Mouse (Mus musculus) heart, adult 2 months (tissue): ENCODE data around the gene 4930539E08Rik. TPM values are rescaled to one million over a fixed set of nuclear protein-coding genes. Genes with fewer than 3 reads are reported as not detected.

Experiments
- DNase-seq, 2 experiments: peaks; one replicate each; pipeline ENCODE4 v3.0.0; 2021
- H3K27ac ChIP-seq: fragments of 200-600 bp; 2 replicates; pipeline ENCODE4 v1.8.1; 2022
- H3K27me3 ChIP-seq: fragments of 200-500 bp; 2 replicates; pipeline ENCODE4 v1.6.1; 2012; ENCODE audit warnings: mild to moderate bottlenecking, low read length, inconsistent platforms, mixed read lengths; ENCODE audit not compliant: control insufficient read depth, insufficient read depth
- H3K36me3 ChIP-seq: fragments of 200-500 bp; 2 replicates; pipeline ENCODE4 v1.6.1; 2012; ENCODE audit warnings: low read length, inconsistent platforms; ENCODE audit not compliant: control insufficient read depth, insufficient read depth
- H3K4me1 ChIP-seq: fragments of 200-500 bp; 2 replicates; pipeline ENCODE4 v1.6.1; 2011; ENCODE audit warnings: low read length; ENCODE audit not compliant: control insufficient read depth, insufficient read depth
- H3K4me3 ChIP-seq: fragments of 200-600 bp; 2 replicates; pipeline ENCODE4 v1.8.1; 2022
- H3K79me2 ChIP-seq: fragments of 200-500 bp; replicated peaks from 2 replicates; pipeline ENCODE4 v1.6.1; 2012; ENCODE audit warnings: mild to moderate bottlenecking, inconsistent platforms, low read length, moderate library complexity, mixed read lengths; ENCODE audit not compliant: control insufficient read depth, insufficient read depth
- H3K9ac ChIP-seq: fragments of 200-500 bp; 2 replicates; pipeline ENCODE4 v1.6.1; 2012; ENCODE audit warnings: low read depth, mild to moderate bottlenecking, control low read depth, inconsistent platforms, low read length, mixed read lengths
- CTCF ChIP-seq: fragments of 200-600 bp; IDR thresholded peaks from 2 replicates; pipeline ENCODE4 v1.8.1; 2022; ENCODE audit warnings: antibody characterized with exemption, mild to moderate bottlenecking, moderate library complexity
- EP300 ChIP-seq: fragments of 200-500 bp; IDR thresholded peaks from 2 replicates; pipeline ENCODE4 v1.6.1; 2011; ENCODE audit warnings: low read depth, low read length, control low read depth; ENCODE audit not compliant: insufficient read depth
- POLR2A ChIP-seq: fragments of 200-500 bp; IDR thresholded peaks from 2 replicates; pipeline ENCODE4 v1.6.1; 2011; ENCODE audit warnings: mild to moderate bottlenecking, low read depth, low read length, control low read depth; ENCODE audit not compliant: insufficient read depth
- WGBS: fragments of 180-500 bp; shearing (Covaris S2); methylation state at CpG from one replicate; pipeline ENCODE4 v1.1.7; 2018; 5-methylcytosine and 5-hydroxymethylcytosine counted together
- intact Hi-C: fragments of 180-260 bp; cut with DNase I; formaldehyde crosslinking; loops from one replicate; pipeline ENCODE4 v1.15.1; 2025
- polyA plus RNA-seq: library from polyadenylated mRNA; depleted of rRNA; stranded (reverse); fragments of >200 nt; gene quantifications from 2 replicates; pipeline ENCODE4 v1.2.3, GENCODE M21; 2012
- total RNA-seq, 2 experiments: library from RNA; stranded (reverse); gene quantifications; 2 replicates each; pipeline ENCODE4 v1.2.3; 2021

The 4930539E08Rik gene
- total and polyA plus RNA-seq, 3 experiments: 0.08 TPM; not detected in 2

DNA sequence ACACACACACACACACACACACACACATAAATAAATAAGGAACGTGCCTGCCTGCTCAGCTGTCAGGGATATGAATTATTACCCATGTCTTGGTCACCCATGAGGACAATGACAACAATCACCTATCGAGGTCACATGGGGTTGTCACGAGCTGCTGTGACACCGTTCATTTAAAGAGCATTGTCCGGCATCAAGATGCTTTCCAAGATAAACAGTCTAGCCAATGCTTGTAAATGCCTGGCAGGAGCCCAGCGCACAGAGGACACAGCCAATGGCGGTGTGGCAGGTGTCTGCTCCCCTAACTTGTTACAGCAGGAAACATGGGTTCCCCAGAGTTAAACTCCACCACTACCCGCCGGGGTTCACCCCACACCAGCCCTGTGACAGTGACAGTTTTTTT, 12.9 kb upstream of the 4930539E08Rik start:
- no peaks in the 10 kb centered on the region for H3K27me3 ChIP-seq
- no peak overlapping the region for H3K27ac ChIP-seq
- no peak for TF ChIP-seq POLR2A
- 0 out of 2 replicates have a peak, but pooled peaks have one; percentile 47 for TF ChIP-seq EP300
- TF ChIP-seq CTCF: no peak
- 53% methylated on average over 9 of the region's 9 CpGs for WGBS
- no peaks in the 10 kb centered on the region for H3K79me2 ChIP-seq
- peak in 1 of 2 experiments; percentile 31 for DNase-seq
- peaks cover 10% of the 10 kb centered on the region for H3K4me1 ChIP-seq
- no peaks in the 10 kb centered on the region for H3K36me3 ChIP-seq
- no peak overlapping the region for H3K9ac ChIP-seq
- intact Hi-C loops: loop anchor here (5.0 kb wide), 3 partner anchors 126 to 236 kb away; partner anchors contain the start of genes Brpf3, Mapk14 and Slc26a8
- H3K4me3 ChIP-seq: no peak overlapping the region

DNA sequence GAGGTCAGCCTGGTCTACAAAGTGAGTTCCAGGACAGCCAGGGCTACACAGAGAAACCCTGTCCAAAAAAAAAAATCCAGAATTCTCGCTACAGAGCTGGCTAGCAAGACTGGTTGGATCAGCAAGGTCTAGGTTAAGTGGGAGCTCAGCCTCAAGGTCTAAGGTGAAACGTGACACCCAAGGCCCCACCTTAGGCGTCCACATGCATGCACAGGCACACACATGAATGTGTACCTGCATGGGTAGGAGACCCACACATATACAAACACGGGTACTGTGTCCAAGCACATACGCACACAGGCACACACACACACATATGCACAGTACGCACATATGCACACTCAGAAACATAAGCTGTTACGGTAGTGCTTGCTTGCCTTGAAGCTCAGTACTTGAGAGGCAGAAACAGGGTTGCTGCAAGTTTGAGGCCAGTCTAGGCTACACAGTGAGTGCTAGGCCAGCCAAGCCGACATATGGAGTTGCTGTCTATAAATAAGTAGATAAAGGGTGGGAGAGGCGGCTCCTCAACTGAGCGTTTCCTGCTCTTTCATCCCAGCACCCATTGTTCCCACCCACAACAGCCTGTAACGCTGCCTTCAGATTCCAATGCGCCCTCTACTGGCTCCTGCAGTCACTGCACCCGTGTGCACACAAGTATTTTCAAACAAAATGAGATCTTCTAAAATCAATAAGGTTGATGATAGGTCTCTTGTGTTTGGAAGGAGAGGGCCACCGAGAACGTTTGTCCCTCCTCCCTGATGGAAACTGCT, 11.9 kb upstream of the 4930539E08Rik start:
- Histone ChIP-seq H3K4me3 (no peak overlapping the region), H3K27ac (no peak overlapping the region), H3K36me3 (no peaks in the 10 kb centered on the region), H3K4me1 (peaks cover 10% of the 10 kb centered on the region), H3K79me2 (no peaks in the 10 kb centered on the region), H3K9ac (no peak overlapping the region), H3K27me3 (no peaks in the 10 kb centered on the region)
- intact Hi-C loops: loop anchor here (1.0 to 5.0 kb wide), 6 partner anchors 22 to 235 kb away; partner anchors contain the start of genes Brpf3, Mapk14 and Slc26a8
- peak; percentile 98 for TF ChIP-seq CTCF
- no peak for TF ChIP-seq POLR2A
- 41% methylated on average over 15 of the region's 15 CpGs for WGBS
- DNase-seq: peak; percentile 41 to 70

DNA sequence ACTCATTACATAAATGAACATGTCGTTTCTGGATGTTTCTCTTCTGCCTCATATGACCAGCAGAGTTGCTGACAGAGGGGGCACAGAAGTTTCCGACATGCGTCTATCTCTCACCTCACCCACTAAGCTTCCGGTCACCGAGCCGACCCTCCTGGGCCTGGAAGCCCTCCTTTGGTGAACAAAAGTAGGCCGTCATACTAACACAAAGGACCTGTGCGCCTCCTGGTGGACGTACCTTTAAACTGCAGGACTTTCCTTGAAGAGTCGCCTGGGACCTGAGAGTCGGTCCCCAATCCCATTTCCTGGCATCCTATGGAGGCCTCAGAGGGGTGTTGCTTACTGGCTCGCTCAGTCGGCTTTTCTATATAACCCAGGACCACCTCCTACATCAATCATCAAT, 11.3 kb upstream of the 4930539E08Rik start:
- DNase-seq: peak; percentile 74 to 85
- intact Hi-C loops: loop anchor here (1.0 to 5.0 kb wide), 6 partner anchors 22 to 234 kb away; partner anchors contain the start of genes Brpf3, Mapk14 and Slc26a8
- H3K4me1 ChIP-seq: peaks cover 10% of the 10 kb centered on the region
- TF ChIP-seq EP300 (peak; percentile 78; the same call in 1 of the 2 replicates), CTCF (no peak; the same call in 1 of the 2 replicates)
- H3K27me3 ChIP-seq: no peaks in the 10 kb centered on the region
- no peak overlapping the region for H3K4me3 ChIP-seq
- 6% methylated on average over 13 of the region's 13 CpGs for WGBS
- H3K9ac ChIP-seq: no peak overlapping the region
- H3K79me2 ChIP-seq: no peaks in the 10 kb centered on the region
- no peak overlapping the region for H3K27ac ChIP-seq
- H3K36me3 ChIP-seq: no peaks in the 10 kb centered on the region

DNA sequence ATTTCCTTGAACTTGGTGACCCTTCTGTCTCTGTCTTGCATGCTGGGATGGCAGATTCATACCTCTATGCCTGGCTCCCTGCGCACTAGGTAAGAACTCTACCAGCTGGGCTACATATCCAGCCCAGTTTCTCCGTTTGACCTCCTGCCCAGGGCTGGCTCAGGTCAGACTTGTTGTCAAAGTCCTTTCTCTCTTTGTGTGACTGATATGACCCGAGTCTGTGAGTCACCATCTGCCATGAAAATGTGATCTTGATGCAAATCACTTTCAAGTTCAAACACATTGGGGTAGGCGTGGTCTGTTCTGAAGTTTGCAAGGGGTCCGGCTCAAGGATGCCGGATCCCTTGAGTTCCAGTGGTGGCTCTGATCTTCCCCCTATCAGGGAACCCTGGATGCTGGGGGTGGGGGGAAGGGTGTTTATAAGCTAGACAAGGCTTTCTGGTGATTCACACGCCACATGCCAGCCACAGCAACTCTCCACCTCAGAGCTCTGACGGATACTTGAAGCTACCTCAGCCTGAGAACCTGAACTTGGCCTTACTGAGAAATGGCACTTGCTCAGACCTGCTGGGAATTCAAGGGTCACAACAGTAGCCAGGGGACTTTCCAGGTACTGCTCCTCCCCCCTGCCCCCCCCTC, 10.0 kb upstream of the 4930539E08Rik start:
- no peak overlapping the region for H3K4me3 ChIP-seq
- no peaks in the 10 kb centered on the region for H3K27me3 ChIP-seq
- intact Hi-C loops: loop anchor here (5.0 kb wide), 3 partner anchors 123 to 233 kb away; partner anchors contain the start of genes Brpf3, Mapk14 and Slc26a8
- DNase-seq: no peak
- H3K9ac ChIP-seq: no peak overlapping the region
- H3K27ac ChIP-seq: no peak overlapping the region
- 87% methylated on average over 8 of the region's 8 CpGs for WGBS
- no peaks in the 10 kb centered on the region for H3K36me3 ChIP-seq
- H3K79me2 ChIP-seq: no peaks in the 10 kb centered on the region
- TF ChIP-seq EP300: no peak
- no peak for TF ChIP-seq POLR2A
- no peak for TF ChIP-seq CTCF
- peaks cover 4% of the 10 kb centered on the region for H3K4me1 ChIP-seq

DNA sequence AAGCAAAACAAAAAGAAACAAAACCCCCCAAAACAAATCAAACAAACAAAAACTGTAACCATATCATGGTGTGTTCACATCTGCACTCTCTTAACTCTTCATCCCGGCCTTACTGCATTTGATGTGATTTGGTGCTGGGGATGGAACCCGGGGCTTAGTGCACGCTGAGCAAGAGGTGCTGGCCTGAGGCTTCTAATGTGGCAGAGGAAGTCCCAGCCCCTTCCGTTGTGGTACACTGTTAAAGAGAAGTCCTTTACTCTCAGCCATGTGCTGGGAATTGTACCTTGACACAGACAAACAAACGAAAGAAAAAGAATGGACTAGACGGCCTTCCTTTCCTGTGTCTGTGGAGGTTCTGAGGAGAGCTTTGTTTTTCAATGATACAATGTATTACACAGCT, 7.0 kb upstream of the 4930539E08Rik start:
- DNase-seq: no peak
- no peak for TF ChIP-seq CTCF
- no peak for TF ChIP-seq POLR2A
- no peak for TF ChIP-seq EP300
- no peak overlapping the region for H3K4me3 ChIP-seq
- H3K79me2 ChIP-seq: no peaks in the 10 kb centered on the region
- no peak overlapping the region for H3K27ac ChIP-seq
- H3K27me3 ChIP-seq: no peaks in the 10 kb centered on the region
- no peak overlapping the region for H3K9ac ChIP-seq
- no peaks in the 10 kb centered on the region for H3K36me3 ChIP-seq
- peaks cover 1% of the 10 kb centered on the region for H3K4me1 ChIP-seq
- WGBS: 57% methylated on average over 6 of the region's 6 CpGs
- intact Hi-C loops: no loop called here

DNA sequence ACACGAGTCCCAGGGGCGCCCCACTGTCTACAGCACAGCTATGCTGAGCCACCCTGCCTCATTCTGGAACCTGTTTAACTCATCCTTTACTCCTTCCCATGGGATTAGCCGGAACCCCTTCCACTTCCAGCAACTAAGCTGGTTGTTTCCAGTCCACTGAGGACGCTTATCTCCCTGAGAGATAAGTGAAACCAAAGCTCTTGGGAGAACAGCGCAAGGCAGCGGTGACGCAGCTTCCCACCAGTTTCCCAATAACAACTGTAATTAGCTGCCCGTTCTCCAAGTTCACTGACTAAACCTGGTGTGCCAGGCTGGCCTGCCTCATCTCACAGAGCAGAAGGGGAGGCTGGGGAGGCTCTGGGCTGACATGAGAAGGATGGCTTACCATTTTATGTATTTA, 6.0 kb upstream of the 4930539E08Rik start:
- Histone ChIP-seq H3K36me3 (no peaks in the 10 kb centered on the region), H3K4me3 (no peak overlapping the region), H3K79me2 (no peaks in the 10 kb centered on the region), H3K4me1 (no peaks in the 10 kb centered on the region), H3K27ac (no peak overlapping the region; the same call in 1 of the 2 replicates), H3K9ac (no peak overlapping the region), H3K27me3 (no peaks in the 10 kb centered on the region)
- intact Hi-C loops: no loop called here
- TF ChIP-seq EP300 (peak; percentile 47; the same call in 1 of the 2 replicates), CTCF (no peak)
- DNase-seq: no peak
- WGBS: 28% methylated on average over 8 of the region's 8 CpGs
